Mouse (Mus musculus) C2C12 (cell line): ENCODE measurements around the gene C8g. TPM values are rescaled to one million over a fixed set of nuclear protein-coding genes. Genes with fewer than 3 reads are reported as not detected.

Experiments
- H3K27me3 ChIP-seq: one replicate; pipeline ENCODE4 v1.6.1; 2011; ENCODE audit not compliant: control insufficient read depth, insufficient read depth, insufficient read length
- H3K36me3 ChIP-seq: one replicate; pipeline ENCODE4 v1.6.1; 2011; ENCODE audit not compliant: control insufficient read depth, insufficient read depth
- H3K4me3 ChIP-seq: one replicate; pipeline ENCODE4 v1.5.1; 2011; ENCODE audit warnings: mild to moderate bottlenecking, control low read depth; ENCODE audit not compliant: poor library complexity, insufficient read depth, severe bottlenecking
- H3K79me2 ChIP-seq: one replicate; pipeline ENCODE4 v1.6.1; 2011; ENCODE audit not compliant: control insufficient read depth, insufficient read depth
- H3K79me3 ChIP-seq: one replicate; pipeline ENCODE4 v1.6.1; 2011; ENCODE audit warnings: low read depth, control low read depth
- H3ac ChIP-seq: one replicate; pipeline ENCODE3; 2011; ENCODE audit warnings: low read depth; ENCODE audit not compliant: control insufficient read depth, insufficient read length
- CEBPB ChIP-seq: IDR thresholded peaks from one replicate; pipeline ENCODE4 v1.6.1; 2011; ENCODE audit warnings: low read depth, mild to moderate bottlenecking, control low read depth, moderate library complexity
- CTCF ChIP-seq: IDR thresholded peaks from one replicate; pipeline ENCODE4 v1.5.1; 2011; ENCODE audit not compliant: control insufficient read depth, insufficient read depth, insufficient read length
- FOSL1 ChIP-seq: IDR thresholded peaks from one replicate; pipeline ENCODE4 v1.8.0; 2011; ENCODE audit warnings: mild to moderate bottlenecking, low read length; ENCODE audit not compliant: poor library complexity, insufficient read depth, severe bottlenecking
- MAX ChIP-seq: IDR thresholded peaks from one replicate; pipeline ENCODE4 v1.6.1; 2011; ENCODE audit warnings: mild to moderate bottlenecking, control low read depth
- MYOD1 ChIP-seq: IDR thresholded peaks from one replicate; pipeline ENCODE4 v1.6.1; 2011; ENCODE audit warnings: low read depth; ENCODE audit not compliant: control insufficient read depth, insufficient read length
- MYOG ChIP-seq: IDR thresholded peaks from one replicate; pipeline ENCODE4 v1.6.1; 2011; ENCODE audit not compliant: control insufficient read depth, insufficient read length; ENCODE audit errors: extremely low read depth
- USF1 ChIP-seq: IDR thresholded peaks from one replicate; pipeline ENCODE4 v1.6.1; 2011; ENCODE audit warnings: low read depth, mild to moderate bottlenecking, control low read depth, moderate library complexity
- polyA plus RNA-seq: library from polyadenylated mRNA; unstranded; fragments of >200 nt; fragmentation: generic; extraction: Trizol; gene quantifications from one replicate; pipeline ENCODE4 v1.2.1, GENCODE M21; 2012; ENCODE audit warnings: missing spikeins

The C8g gene
- polyA plus RNA-seq, 1 experiment, result 0.32 TPM

DNA sequence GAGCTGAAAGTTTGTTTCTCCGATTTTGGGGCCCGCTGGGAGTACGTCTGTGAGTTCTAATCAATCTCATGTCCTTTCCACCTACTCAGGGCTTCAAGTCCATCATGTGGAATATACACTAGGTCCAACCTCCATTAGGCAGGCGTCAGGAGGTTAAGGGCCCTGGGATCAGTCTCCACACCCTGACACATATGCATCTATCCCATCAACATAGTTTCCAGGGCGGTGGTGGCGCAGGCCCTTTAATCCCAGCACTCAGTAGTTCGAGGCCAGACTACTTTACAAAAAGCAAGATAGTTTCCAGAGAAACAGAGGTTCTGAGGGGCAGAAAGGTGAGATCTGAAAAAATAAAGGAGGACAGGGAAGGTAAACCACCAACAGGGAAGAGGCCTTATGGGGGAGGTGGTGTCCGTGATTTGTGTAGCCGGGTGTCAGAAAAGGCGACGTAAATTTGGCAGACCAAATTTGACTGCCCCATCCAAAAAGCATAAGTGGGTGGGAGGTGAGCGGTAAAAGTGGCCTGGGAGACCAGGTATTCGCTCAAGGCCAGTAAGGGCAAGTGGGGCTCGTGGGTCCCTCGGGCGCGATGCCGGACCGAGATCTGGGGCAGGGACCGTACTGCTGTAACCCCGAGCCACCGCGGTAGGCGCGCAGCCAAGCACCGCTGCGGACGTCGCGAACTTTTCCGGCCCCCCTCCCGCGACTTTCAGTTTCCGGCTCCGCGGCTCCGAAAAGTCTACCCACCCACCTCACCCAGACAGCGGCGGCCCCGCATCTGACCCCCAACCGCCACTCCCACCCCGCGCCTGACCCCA is 44.7 kb upstream of the C8g start:
- H3K27me3 ChIP-seq, result no peaks in the 10 kb centered on the region
- TF ChIP-seq USF1 (no peak), CEBPB (no peak), FOSL1 (no peak), CTCF (no peak), MYOD1 (no peak), MAX (no peak), MYOG (no peak)
- peaks cover 15% of the 10 kb centered on the region for H3K36me3 ChIP-seq
- peak overlapping the region; percentile 50 for H3ac ChIP-seq
- H3K4me3 ChIP-seq, result peak overlapping the region; percentile 87
- H3K79me2 ChIP-seq, result peaks cover 53% of the 10 kb centered on the region
- peaks cover 51% of the 10 kb centered on the region for H3K79me3 ChIP-seq

DNA sequence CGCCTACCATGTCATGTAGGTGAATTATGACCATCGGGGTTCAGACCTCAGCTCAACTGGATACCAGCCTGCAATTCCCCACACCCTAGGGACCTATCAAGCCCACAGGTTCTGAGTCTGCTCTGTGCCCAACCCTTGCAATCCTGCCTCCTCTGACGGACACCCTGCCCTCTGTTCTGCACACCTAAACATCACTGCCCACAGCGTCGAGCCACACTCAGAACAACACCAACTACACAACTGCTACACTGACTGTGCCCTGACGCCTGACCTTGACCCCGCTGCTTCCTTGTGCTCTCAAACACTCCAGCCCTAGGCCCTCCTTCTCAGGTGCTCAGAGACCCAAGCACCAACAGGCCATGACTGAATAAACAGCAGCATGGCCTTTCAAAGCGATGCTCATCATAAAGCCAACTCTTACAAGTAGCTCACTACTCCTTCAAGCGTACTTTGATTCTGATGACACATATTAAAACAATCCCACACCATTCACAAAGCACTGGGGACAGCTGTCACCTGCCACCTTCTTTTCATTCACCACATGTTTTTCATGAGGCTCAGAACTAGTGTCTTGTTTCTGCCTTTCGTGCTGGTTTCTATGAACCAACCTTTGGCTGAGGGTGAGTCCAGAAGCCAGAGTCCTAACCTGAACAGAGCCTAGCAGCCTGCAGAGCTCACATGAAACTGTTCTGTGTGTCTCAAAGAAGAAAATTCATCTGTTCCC is 40.3 kb upstream of the C8g start:
- H3K79me2 ChIP-seq, result peaks cover 97% of the 10 kb centered on the region
- peaks cover 43% of the 10 kb centered on the region for H3K36me3 ChIP-seq
- H3K4me3 ChIP-seq, result no peak overlapping the region
- TF ChIP-seq USF1, result no peak
- TF ChIP-seq CEBPB, result no peak
- peak; percentile 66 for TF ChIP-seq MYOD1
- no peak for TF ChIP-seq FOSL1
- TF ChIP-seq CTCF, result no peak
- TF ChIP-seq MAX, result no peak
- peaks cover 86% of the 10 kb centered on the region for H3K79me3 ChIP-seq
- H3K27me3 ChIP-seq, result no peaks in the 10 kb centered on the region
- no peak overlapping the region for H3ac ChIP-seq

DNA sequence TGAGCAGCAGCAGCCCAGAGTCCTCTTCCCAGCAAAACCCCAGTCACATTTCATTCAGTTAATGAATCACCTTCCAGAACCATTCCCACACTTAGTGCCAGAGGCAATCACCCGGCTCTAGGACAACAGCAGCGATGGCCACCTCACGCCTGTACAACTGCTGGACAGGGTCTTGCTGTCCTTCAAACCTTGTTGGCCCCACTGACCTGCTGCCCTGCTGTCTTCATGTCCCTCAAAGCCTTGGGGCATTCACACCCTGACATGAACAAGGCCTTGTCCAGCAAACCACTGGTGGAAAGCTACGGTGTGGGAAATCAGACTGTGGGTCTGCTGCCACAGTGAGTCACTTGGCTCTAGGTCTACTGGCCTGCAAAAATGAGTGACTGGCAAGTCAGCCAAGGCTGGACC is 39.0 kb upstream of the C8g start:
- Histone ChIP-seq H3K4me3 (no peak overlapping the region), H3K79me2 (peaks cover 98% of the 10 kb centered on the region), H3K79me3 (peaks cover 78% of the 10 kb centered on the region), H3K27me3 (no peaks in the 10 kb centered on the region), H3K36me3 (peaks cover 56% of the 10 kb centered on the region), H3ac (no peak overlapping the region)
- TF ChIP-seq FOSL1 (no peak), MYOD1 (no peak), MAX (no peak), CTCF (no peak), MYOG (no peak), USF1 (no peak), CEBPB (no peak)

DNA sequence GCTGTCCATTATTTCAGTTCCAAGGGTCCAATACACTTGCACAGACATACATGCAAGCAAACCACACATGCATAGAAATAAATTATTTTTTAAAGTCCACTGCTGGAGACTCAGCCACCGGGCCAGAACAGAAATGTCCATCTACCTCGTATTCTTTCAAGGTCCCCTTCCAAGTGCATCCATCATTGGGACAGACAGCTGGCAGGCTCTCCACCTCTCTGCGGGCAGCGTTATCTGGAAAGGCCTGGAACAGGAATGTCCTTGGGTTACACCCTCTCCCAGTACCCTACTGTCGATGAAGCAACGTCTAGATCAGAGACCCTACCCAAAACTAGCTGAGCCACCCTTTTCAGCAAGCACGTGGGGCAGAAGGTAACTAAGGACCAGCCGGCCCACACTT is 35.0 kb upstream of the C8g start:
- Histone ChIP-seq H3K27me3 (no peaks in the 10 kb centered on the region), H3K79me3 (peaks cover 55% of the 10 kb centered on the region), H3K36me3 (peaks cover 71% of the 10 kb centered on the region), H3K79me2 (peaks cover 81% of the 10 kb centered on the region), H3K4me3 (no peak overlapping the region), H3ac (no peak overlapping the region)
- TF ChIP-seq MYOD1 (no peak), CEBPB (no peak), USF1 (no peak), MYOG (no peak), CTCF (no peak), MAX (no peak), FOSL1 (no peak)

GRCm38 (mm10) chr2:25534866-25535182 is 33.3 kb upstream of the C8g start:
- H3K4me3 ChIP-seq, result no peak overlapping the region
- H3ac ChIP-seq, result no peak overlapping the region
- TF ChIP-seq USF1, result no peak
- TF ChIP-seq CTCF, result no peak
- no peak for TF ChIP-seq CEBPB
- no peak for TF ChIP-seq MAX
- TF ChIP-seq MYOD1, result no peak
- TF ChIP-seq FOSL1, result no peak
- no peak for TF ChIP-seq MYOG
- no peaks in the 10 kb centered on the region for H3K27me3 ChIP-seq
- H3K79me2 ChIP-seq, result peaks cover 73% of the 10 kb centered on the region
- H3K79me3 ChIP-seq, result peaks cover 45% of the 10 kb centered on the region
- peaks cover 88% of the 10 kb centered on the region for H3K36me3 ChIP-seq
